Mouse (Mus musculus) small intestine, adult 10 weeks (tissue): ENCODE results near the gene Mybl2. TPM values are rescaled to one million over a fixed set of nuclear protein-coding genes. Genes with fewer than 3 reads are reported as not detected.

Source experiments
- polyA plus RNA-seq: library from polyadenylated mRNA; stranded (reverse); fragments of 350-450 nt; fragmentation: Illumina TruSeq; extraction: RNeasy Lipid Tissue Mini Kit (QIAGEN cat#74804); gene quantifications from one replicate; pipeline ENCODE4 v1.2.3, GENCODE M21; 2014; ENCODE audit warnings: low replicate concordance

Gene Mybl2
- polyA plus RNA-seq: not detected

GRCm38 (mm10) chr2:163054335-163054840 lies at the start of gene Mybl2:
Gene Mybl2, plus strand, starts transcription at chr2:163054687.

GRCm38 (mm10) chr2:163016916-163017743 lies 37.4 kb upstream of the Mybl2 start, which contains the start of gene Ift52:
Gene Ift52, plus strand, starts transcription at chr2:163017354.

GRCm38 (mm10) chr2:163087728-163088127 lies 33.2 kb downstream of the Mybl2 start, which contains the start of gene Gtsf1l:
Gene Gtsf1l, minus strand, starts transcription at chr2:163087855.

Other genes with a start within 250 kb of the Mybl2 start
- 260 TPM for gene Srsf6, start 123.2 kb upstream of the Mybl2 start, polyA plus RNA-seq
- gene L3mbtl1, start 111.2 kb upstream of the Mybl2 start, polyA plus RNA-seq: not detected
- gene Sgk2, start 67.4 kb upstream of the Mybl2 start, polyA plus RNA-seq: 5.6 TPM
- 74.8 TPM for gene Ift52, start 37.3 kb upstream of the Mybl2 start, polyA plus RNA-seq
- not detected for gene Gtsf1l, start 33.2 kb downstream of the Mybl2 start, polyA plus RNA-seq
- gene Tox2, start 148.4 kb downstream of the Mybl2 start, polyA plus RNA-seq: 1.6 TPM